Mouse (Mus musculus) CH12.LX (cell line): ENCODE results near the gene Hoxd3. TPM values are rescaled to one million over a fixed set of nuclear protein-coding genes. Genes with fewer than 3 reads are reported as not detected.

Experiments
- DNase-seq: peaks from one replicate; pipeline ENCODE4 v3.0.0-alpha.2; 2013; ENCODE audit errors: extremely low read depth
- H3K27ac ChIP-seq: 2 replicates; pipeline ENCODE4 v1.5.1; 2012; ENCODE audit warnings: low read depth, mild to moderate bottlenecking, control low read depth, moderate library complexity; ENCODE audit not compliant: insufficient read depth
- H3K27me3 ChIP-seq: replicated peaks from 2 replicates; pipeline ENCODE3; 2012; ENCODE audit warnings: inconsistent platforms
- H3K36me3 ChIP-seq, 2 experiments: replicated peaks in 1 of 2; 2 replicates each; pipeline versions ENCODE3 to v1.6.1; 2012; ENCODE audit warnings: inconsistent platforms in 1 of 2, low read length in 1 of 2, mild to moderate bottlenecking in 1 of 2, mixed read lengths in 1 of 2, moderate library complexity in 1 of 2; ENCODE audit not compliant: control insufficient read depth in 1 of 2, insufficient read depth in 1 of 2
- H3K4me1 ChIP-seq, 2 experiments: 2 replicates each; pipeline ENCODE4 v1.6.1; 2012; ENCODE audit warnings: inconsistent platforms in 1 of 2, moderate library complexity in 1 of 2; ENCODE audit not compliant: insufficient read depth in 2 of 2, control insufficient read depth in 1 of 2
- H3K4me2 ChIP-seq: 2 replicates; pipeline ENCODE4 v1.6.1; 2012; ENCODE audit warnings: low read depth, mild to moderate bottlenecking, control low read depth; ENCODE audit not compliant: poor library complexity, insufficient read depth, severe bottlenecking
- H3K4me3 ChIP-seq, 3 experiments: fragments of 150-350 bp in 1 of 3; sonication (generic) in 1 of 3; replicated peaks in 1 of 3; 2 replicates each; pipeline versions ENCODE3 to v1.5.1; 2011 to 2012; ENCODE audit warnings: low read depth in 2 of 3, low read length in 2 of 3, mild to moderate bottlenecking in 2 of 3, moderate library complexity in 2 of 3, control low read depth in 1 of 3, improper control_type of control experiment in 1 of 3, inconsistent platforms in 1 of 3, mixed read lengths in 1 of 3; ENCODE audit not compliant: poor library complexity in 1 of 3
- H3K79me2 ChIP-seq: replicated peaks from 2 replicates; pipeline ENCODE4 v1.6.1; 2012; ENCODE audit warnings: mild to moderate bottlenecking, moderate library complexity; ENCODE audit not compliant: control insufficient read depth, poor library complexity, insufficient read depth, severe bottlenecking; ENCODE audit errors: extremely low read depth
- H3K9ac ChIP-seq: 2 replicates; pipeline ENCODE4 v1.6.1; 2012; ENCODE audit warnings: low read depth, mild to moderate bottlenecking, control low read depth, moderate library complexity; ENCODE audit not compliant: insufficient read depth
- H3K9me3 ChIP-seq: replicated peaks from 2 replicates; pipeline ENCODE3; 2012; ENCODE audit warnings: low read length, inconsistent platforms, mixed read lengths
- CHD2 ChIP-seq: IDR thresholded peaks from 2 replicates; pipeline ENCODE4 v1.6.1; 2011; ENCODE audit warnings: low read length, improper control_type of control experiment
- CTCF ChIP-seq, 2 experiments: IDR thresholded peaks in 1 of 2; conservative IDR thresholded peaks in 1 of 2; 2 replicates each; pipeline ENCODE4 v1.5.1; 2011 to 2012; ENCODE audit warnings: low read depth in 2 of 2, low read length in 2 of 2, improper control_type of control experiment in 1 of 2, inconsistent platforms in 1 of 2, mild to moderate bottlenecking in 1 of 2, moderate library complexity in 1 of 2
- ELF1 ChIP-seq: IDR thresholded peaks from 2 replicates; pipeline ENCODE4 v1.6.1; 2014; ENCODE audit warnings: low read depth, mild to moderate bottlenecking, inconsistent platforms, low read length, improper control_type of control experiment
- EP300 ChIP-seq: IDR thresholded peaks from 2 replicates; pipeline ENCODE4 v1.6.1; 2011; ENCODE audit warnings: low read length, improper control_type of control experiment
- KAT2A ChIP-seq: IDR thresholded peaks from 2 replicates; pipeline ENCODE4 v1.6.1; 2012; ENCODE audit warnings: low read length, improper control_type of control experiment, inconsistent platforms; ENCODE audit not compliant: insufficient replicate concordance
- MAFK ChIP-seq: IDR thresholded peaks from 2 replicates; pipeline ENCODE4 v1.6.1; 2011; ENCODE audit warnings: low read length, improper control_type of control experiment; ENCODE audit not compliant: insufficient replicate concordance
- MXI1 ChIP-seq: IDR thresholded peaks from 2 replicates; pipeline ENCODE4 v1.6.1; 2011; ENCODE audit warnings: mild to moderate bottlenecking, low read depth, low read length, improper control_type of control experiment
- NRF1 ChIP-seq: IDR thresholded peaks from 2 replicates; pipeline ENCODE4 v1.6.1; 2014; ENCODE audit warnings: low read depth, mild to moderate bottlenecking, inconsistent platforms, low read length, improper control_type of control experiment, moderate library complexity
- SIN3A ChIP-seq: IDR thresholded peaks from 2 replicates; pipeline ENCODE4 v1.6.1; 2012; ENCODE audit warnings: low read length, improper control_type of control experiment, inconsistent platforms
- TBP ChIP-seq: conservative IDR thresholded peaks from 2 replicates; pipeline ENCODE4 v1.6.1; 2011; ENCODE audit warnings: low read depth, low read length, improper control_type of control experiment
- TCF12 ChIP-seq: IDR thresholded peaks from 2 replicates; pipeline ENCODE4 v1.6.1; 2014; ENCODE audit warnings: low read depth, mild to moderate bottlenecking, inconsistent platforms, low read length, improper control_type of control experiment
- USF2 ChIP-seq: conservative IDR thresholded peaks from 2 replicates; pipeline ENCODE4 v1.6.1; 2011; ENCODE audit warnings: low read depth, low read length, improper control_type of control experiment
- ZKSCAN1 ChIP-seq: IDR thresholded peaks from 2 replicates; pipeline ENCODE4 v1.6.1; 2012; ENCODE audit warnings: low read depth, inconsistent platforms, low read length, improper control_type of control experiment, borderline replicate concordance
- ZNF384 ChIP-seq: IDR thresholded peaks from 2 replicates; pipeline ENCODE4 v1.6.1; 2012; ENCODE audit warnings: low read depth, low read length, improper control_type of control experiment, inconsistent platforms
- dilution Hi-C: fragments of 300-500 bp; cut with MboI; formaldehyde crosslinking; loops from 2 replicates; pipeline ENCODE4 v1.14.3; 2020; ENCODE audit warnings: low sequenced_read_pairs; ENCODE audit not compliant: extremely low pct_unique_long_range_greater_than_20kb, extremely low pct_ligation_motif_present
- in situ Hi-C: fragments of 300-500 bp; cut with MboI; formaldehyde crosslinking; loops from 3 replicates; pipeline ENCODE4 v1.14.3; 2019; ENCODE audit warnings: low sequenced_read_pairs, low pct_ligation_motif_present, low pct_unique_long_range_greater_than_20kb, mixed read lengths
- polyA plus RNA-seq: library from polyadenylated mRNA; unstranded; fragments of >175 nt; gene quantifications from 2 replicates; pipeline ENCODE4 v1.2.1, GENCODE M21; 2012; ENCODE audit warnings: low read depth; ENCODE audit not compliant: insufficient read length
- total RNA-seq, 2 experiments: library from RNA; depleted of rRNA; stranded (reverse); fragments of 300-350 nt in 1 of 2; fragments of >200 nt in 1 of 2; gene quantifications; 2 replicates each; pipeline ENCODE4 v1.2.3; 2012 to 2014

Hoxd3 gene
- total and polyA plus RNA-seq, 3 experiments: 0.12 to 1.1 TPM; not detected in 1

DNA sequence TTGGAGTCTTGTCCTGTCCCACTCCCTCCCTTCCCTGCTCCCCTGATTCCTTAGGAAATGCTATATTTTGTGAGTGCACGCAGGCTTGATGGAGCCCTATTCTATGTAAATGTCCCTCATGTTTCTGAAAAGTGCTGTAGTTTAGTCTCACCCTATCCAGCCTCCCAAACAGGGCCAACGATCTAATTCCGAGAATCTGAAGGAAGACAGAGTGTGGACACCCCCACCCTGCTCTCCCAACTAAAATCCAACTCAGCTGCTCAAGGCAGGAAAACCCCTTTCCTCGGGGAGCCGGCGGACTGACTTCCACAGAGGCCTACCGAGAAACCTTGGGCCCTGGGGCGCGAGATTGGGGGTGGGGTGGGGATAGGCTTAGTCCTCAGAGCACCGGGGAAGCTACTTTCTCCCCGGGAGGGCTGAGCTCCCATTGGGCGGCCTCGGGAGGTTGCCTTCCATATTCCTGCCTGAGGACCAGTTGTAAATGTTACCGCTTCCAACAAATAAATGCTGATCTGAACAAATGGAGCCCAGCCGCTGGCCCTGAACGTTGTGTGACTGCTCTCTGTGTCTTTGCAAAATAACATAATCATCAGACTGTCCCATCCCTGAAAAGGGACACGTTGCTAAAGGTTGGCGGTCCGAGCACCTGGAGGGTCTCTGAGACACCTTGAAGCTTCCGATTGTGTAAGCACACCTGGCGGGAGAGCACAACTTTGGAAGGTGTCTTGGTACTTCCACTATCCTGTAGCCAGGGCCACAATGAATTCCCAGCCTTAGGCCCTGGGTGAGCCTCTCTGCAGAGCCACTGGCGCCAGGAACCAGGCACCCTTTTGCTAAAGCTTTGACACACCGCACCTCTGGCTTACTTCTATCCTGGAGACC, 11.8 kb upstream of the Hoxd3 start:
- TF ChIP-seq MAFK (no peak), TCF12 (no peak), USF2 (no peak), CHD2 (no peak), NRF1 (no peak), ZNF384 (no peak), ZKSCAN1 (no peak)
- dilution Hi-C loops (no loop called here), in situ Hi-C loops (loop anchor here (10.0 to 25.0 kb wide), 3 partner anchors 445 to 887 kb away; no protein-coding TSS in a partner anchor)
- Histone ChIP-seq H3K4me1 (no peaks in the 10 kb centered on the region), H3K79me2 (no peaks in the 10 kb centered on the region), H3K4me2 (no peak overlapping the region), H3K9ac (no peak overlapping the region), H3K4me3 (no peak overlapping the region), H3K36me3 (no peaks in the 10 kb centered on the region), H3K9me3 (peaks cover 11% of the 10 kb centered on the region), H3K27ac (no peak overlapping the region), H3K27me3 (no peaks in the 10 kb centered on the region)
- no peak for DNase-seq

DNA sequence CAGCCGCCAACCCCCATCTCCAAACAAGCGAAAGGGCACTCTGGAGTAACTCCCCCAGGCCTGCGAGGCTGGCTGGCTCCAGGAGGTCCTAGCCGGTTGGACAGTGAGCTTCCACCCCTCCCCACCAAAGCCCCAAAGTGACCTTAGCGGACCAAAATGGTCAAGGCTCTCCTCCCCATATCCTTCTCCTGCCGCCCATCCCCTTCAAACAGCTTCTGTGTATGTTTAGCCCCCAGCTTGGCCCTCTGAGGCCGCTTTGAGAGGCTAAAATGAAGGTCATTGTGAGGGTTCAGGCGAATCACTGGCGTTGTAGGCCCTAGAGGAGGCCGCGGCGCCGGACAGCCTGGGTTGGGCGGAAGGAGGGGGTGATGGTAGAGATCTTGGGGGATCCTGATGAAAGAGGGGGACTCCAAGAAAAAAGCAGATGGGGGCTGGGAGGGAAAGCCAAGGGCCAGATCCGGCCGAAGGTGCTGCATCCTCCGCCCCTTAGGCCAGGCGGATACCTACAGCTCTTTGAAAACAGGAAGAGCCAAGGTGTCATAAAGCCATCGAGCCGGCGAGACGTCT, 11.1 kb upstream of the Hoxd3 start:
- Histone ChIP-seq H3K4me3 (no peak overlapping the region), H3K36me3 (no peaks in the 10 kb centered on the region), H3K4me1 (no peaks in the 10 kb centered on the region), H3K9ac (no peak overlapping the region), H3K9me3 (peaks cover 11% of the 10 kb centered on the region), H3K4me2 (no peak overlapping the region), H3K79me2 (no peaks in the 10 kb centered on the region), H3K27ac (no peak overlapping the region), H3K27me3 (no peaks in the 10 kb centered on the region)
- in situ Hi-C loops: loop anchor here (25.0 kb wide), 1 partner anchor 887 kb away; no protein-coding TSS in a partner anchor
- DNase-seq: no peak
- dilution Hi-C loops: no loop called here
- TF ChIP-seq EP300 (no peak), SIN3A (no peak), TBP (no peak), CTCF (conservative IDR thresholded peaks at IDR 0.05 in 1 of 2, IDR thresholded peaks at IDR 0.05 in 1 of 2; ENCODE audit: low read depth in 2 of 2, low read length in 2 of 2) (no peak), ZNF384 (no peak), CHD2 (no peak), ELF1 (no peak), USF2 (no peak), MXI1 (no peak), KAT2A (no peak)
